Mouse (Mus musculus) CD4-positive, CD25-positive, alpha-beta regulatory T cell, adult 2 months (primary cell): Measurements from ENCODE around the gene Pgm1.

ENCODE experiments used
- DNase-seq: peaks from one replicate; pipeline ENCODE4 v3.0.0-alpha.2; 2012; ENCODE audit warnings: low read depth, low spot score

Pgm1 gene

DNA sequence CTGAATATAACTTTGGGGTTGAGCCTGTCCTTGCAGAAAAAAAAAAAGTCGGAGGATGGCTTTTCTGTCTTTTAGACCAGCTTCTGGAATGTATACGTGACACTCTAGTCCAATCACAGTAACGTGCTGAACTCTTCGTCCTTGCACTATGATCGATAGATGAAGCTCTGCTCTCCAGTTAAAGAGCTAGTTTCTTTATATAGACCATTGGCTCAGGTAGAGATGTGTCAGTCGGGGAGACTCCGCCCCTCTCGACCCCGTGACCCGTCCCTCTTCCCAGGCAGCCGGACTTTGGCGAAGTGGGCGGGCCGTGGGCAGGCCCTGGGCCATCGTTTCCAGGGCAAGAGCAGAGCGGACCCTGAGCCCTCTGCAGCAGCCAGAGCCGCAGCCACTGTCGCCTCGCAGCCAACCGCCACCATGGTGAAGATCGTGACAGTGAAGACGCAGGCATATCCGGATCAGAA lies at the start of gene Pgm1:
Gene Pgm1, plus strand, starts transcription at position 266 of the 464 bp plus-strand sequence.
- peak; percentile 82 for DNase-seq

DNA sequence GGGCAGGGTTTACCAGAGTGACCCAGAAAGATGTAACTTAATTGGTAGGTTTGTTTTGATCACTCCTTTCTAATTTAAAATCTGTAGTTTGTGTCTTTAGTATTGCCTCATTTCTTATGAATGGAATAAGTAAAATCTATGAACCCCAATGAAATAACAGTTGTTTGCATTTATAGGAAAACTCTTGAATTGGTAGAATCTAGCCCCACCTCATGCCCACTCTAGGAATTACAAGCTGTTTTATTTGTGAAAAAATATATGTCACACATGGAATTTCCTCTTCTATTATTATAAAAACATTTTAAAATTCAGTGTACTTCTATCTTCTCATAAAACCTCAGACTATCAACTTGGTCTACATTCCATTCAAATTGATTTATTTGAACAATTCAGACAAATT lies 47.3 kb upstream of the Pgm1 start:
- peak; percentile 51 for DNase-seq

DNA sequence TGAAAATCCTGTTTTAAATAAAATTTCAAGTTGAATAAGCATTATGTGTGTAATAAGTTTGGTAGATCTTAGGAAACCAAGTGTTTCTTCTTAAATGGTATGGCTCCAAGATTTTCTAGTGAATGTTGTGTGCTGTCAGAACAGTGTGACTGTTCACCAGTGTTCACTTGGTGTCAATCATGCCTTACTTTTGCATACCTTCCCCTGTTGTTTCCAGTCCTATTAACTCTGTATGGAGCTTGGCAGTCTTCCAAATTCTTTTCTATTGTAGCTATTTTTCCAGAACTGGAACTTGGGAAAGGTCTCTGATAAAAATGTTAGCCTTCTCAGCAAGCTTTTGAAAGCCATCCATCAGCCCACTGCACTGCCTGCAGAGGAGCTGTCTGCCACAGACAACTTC lies 46.8 kb upstream of the Pgm1 start:
- DNase-seq: no peak

DNA sequence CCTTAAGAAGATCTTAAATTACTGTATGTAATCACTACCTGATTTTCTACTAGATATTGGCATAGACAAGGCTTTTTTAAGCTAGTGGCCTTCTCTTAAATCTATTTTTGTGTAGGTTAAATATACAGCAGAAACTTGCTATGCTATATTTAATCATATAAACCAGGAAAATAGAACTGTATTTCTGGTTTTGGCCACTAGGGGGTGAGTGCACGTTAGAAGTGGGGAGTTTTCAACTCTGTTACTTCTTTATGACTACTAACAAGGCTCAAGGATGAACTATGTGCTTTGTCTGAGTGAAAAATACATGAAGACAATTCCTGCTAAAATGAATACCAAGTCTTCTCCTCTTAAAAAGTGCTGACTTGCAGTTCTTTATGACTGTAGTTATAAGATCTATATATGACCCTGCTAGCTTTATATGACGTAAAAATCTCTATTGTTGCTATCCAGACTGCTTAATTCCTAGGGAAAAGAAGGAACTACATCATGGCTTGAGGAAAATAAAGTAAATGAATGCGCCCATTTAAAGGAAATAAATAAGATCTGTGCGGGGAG lies 15.2 kb upstream of the Pgm1 start:
- DNase-seq: peak; percentile 67

DNA sequence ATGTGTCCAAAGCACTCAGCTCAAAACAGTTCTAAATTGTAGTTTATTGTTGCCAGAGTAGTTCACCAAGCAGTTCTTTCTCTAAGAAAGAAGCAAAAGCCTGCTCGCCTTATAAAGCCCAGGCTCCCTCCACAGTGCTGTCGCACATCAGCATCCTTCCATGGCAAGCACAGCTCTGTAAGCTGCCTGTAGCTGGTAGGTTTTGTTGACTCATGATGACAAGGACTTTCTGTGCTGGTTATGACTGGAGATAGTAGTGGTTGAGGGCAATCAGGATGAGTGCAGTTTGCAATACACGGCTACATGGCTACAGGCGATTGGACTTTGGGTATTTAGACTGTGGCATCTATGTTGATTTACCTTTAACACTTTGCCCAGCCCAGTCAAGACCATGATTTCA lies 2.8 kb upstream of the Pgm1 start:
- no peak for DNase-seq

DNA sequence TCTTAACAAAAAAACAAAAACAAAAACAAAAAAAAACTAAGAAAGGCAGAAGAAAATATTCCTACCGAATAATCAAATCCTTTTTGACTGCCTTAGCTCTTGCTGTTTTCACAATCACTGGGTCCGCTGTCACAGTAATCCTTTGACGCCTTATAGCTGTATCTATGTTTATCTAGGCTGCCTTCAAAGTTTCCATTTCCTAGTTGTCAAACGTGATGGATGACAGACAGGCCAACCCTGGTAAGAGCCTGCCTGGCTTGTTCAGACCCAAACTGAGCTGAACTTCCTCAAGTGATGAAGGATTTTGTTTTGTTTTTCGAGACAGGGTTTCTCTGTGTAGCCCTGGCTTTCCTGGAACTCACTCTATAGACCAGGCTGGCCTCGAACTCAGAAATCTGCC lies 693 bp upstream of the Pgm1 start:
- DNase-seq: peak; percentile 23

DNA sequence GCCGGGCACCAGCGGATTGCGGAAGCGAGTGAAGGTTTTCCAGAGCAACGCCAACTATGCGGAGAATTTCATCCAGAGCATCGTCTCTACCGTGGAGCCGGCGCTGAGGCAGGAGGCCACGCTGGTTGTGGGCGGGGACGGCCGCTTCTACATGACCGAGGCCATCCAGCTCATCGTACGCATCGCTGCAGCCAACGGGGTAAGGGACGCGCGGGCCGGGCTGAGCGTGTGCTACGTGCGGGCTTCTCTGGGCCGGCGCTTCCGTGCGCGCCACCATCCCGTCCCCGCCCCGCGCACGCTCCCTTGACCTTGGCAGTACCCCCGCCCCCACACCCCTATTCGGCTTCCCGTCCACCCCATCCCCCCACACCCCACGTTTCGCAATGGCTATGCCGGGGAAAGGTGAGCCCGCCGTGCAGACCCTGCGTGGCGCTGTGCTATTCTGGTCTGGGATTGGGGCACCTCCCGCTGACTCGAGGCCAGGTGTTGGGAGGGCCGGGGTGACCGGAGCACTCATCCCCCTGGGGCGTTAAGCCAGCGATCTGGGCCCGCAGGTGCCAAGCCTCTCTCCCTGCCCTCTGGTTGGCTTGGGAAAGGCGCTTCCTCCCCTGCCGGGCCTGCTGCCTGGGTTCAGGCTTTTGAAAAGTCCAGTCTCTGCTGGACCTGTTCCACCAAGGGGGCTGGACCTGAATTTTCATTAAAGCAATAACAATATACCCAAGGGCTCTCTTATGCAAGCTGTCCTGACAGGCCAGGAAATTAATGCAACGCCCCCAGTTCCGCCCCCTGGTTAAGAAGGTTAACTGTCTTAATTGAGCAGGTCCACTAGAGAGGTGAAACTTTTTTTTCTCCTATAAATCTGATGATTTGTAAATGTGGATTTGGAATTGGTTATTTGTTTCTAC lies 651 bp downstream of the Pgm1 start, which contains the start of gene Itgb3bp:
Gene Itgb3bp, minus strand, starts transcription at position 201 of the 905 bp plus-strand sequence.
- DNase-seq: peak; percentile 79

DNA sequence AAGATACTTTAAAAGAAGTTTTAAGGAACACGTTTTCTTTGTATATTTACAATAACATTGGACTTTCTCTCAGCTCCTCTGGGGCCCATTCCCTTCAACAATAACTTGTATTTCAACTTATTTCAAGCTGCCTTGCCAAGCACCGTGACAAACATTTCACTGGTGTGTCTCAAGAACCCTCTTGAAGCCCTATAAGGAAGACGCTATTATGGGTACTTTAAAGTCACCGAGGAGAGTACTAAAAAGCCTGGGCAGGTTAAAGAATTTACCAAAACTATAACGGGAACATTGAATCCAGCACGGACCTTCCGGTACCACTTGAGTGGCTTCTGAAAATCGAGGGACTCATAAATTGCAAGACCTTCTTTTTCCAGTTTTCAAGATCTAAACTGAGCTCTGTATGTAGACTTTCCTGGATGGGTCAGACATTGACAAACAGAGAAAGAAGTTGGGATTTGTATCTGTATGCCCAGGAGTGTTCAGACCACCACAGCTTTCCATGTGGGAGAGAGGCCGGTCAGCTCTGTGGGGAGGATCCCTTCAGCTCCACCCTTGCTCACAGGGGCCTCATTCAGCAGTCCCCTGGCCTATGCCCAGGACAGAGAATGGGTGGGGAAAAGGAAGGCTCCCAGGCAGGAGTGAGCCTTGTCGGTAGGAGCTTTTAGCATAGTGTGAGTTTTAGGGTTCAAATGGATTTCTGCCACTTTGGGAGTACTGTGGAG lies 1.5 kb downstream of the Pgm1 start:
- DNase-seq: no peak

DNA sequence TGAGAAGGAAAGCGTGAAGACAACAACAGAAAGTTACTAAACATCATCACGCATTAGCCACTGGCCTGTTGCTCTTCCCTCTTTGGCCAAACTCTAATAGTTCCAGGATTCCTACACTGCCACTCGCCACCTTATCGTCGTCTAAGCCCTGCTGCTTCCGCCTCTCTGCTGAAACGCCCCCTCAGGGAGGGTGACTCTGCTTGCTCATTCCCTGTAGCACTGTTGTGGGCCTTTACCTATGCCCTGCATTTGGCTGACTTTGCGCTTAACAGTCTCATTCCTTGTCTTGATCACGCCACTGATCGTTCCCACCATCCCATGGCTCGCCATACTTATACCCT lies 2.0 kb downstream of the Pgm1 start:
- no peak for DNase-seq

DNA sequence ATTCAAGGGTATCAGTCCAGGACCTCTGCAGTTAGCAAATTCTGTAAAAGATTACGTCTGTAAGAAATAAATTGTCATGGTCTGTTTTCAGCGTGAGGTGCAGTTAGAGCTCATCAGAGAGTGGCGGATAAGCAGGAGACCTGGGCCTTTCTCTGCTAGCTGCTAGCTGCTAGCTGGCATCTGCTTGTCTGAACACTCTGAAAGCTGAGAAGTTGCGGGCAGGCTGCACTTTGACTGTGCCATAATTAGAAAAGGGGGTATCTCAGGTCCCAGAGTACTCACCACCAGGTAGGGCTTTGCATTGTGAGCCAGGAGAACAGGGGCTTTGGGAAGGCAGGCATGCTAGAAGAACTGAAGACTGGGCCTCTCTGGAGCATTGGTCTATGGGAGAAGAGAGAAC lies 2.6 kb downstream of the Pgm1 start:
- no peak for DNase-seq

DNA sequence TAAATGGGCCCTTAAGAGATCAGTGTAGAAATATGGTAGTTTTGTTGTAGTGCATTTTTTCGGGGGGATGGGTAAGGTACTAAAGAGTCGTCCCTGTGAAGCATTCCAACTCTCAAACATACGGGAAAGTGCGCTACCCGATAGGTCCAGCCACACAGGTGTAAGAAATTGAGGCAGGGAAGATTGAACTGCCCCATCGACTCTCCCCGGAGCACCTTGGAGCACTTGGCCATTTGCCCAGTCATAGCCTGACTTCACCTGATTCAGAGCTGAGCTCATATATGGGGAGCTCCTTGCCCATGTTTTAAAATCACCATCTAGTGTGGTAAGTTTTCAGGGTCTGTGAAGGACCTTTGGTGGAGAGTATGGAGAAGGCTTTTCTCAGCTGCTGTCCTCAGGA lies 5.6 kb downstream of the Pgm1 start:
- DNase-seq: no peak

DNA sequence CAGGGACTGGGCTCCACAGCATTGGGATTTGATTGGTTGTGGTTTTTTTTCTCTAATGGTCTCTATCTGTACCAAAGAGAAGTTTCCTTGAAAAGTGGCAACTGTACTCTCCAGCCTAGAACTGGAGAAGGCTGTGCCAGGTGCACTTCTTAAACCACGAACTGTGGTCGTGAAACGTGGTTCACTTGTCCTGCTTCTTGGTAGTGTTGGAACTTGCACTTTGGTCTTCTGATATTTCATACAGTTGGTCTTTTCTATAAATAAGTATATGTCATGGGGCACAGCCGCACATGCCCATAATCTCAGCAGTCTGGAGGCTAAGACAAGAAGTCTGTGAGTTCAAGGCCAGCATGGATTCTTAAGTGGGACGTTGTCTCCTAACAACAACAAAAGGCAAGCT lies 7.1 kb downstream of the Pgm1 start:
- DNase-seq: no peak

DNA sequence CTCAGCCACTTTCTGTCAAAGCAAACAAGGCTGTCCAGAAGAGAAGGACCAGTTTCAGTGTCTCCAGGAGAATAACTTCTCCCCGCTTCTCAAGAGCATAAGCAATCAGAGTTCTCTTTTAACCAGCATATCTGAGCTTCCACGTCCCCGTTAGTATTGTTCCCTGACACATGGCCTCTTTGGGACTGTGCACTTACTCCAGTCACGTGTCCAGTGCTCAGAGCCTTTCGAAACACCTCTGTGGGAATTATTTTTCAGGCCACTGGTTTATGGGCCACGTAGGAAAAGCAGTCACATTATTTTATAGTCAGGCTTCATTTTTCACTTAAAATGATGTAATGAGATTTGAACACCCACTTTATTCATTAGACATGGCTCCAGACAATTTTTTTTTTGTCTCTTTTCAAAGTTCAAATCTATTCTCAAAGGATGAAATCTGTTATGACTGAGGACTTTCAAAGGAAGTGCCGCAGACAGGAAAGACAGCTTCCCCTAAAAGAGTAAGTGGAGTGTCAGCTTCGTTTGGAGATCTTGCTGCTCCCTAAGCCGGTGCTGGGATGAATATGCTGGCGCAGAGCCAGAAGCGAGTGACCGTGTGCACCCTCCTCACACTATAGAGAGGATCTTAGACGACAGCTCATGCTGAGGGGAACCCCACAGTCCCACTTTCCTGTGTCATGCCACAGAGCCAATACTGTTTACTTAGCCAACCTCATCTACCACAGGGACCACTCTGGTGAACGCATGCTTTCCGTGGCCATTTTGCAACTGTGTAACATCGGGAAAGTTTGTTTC lies 10.7 kb downstream of the Pgm1 start:
- no peak for DNase-seq

DNA sequence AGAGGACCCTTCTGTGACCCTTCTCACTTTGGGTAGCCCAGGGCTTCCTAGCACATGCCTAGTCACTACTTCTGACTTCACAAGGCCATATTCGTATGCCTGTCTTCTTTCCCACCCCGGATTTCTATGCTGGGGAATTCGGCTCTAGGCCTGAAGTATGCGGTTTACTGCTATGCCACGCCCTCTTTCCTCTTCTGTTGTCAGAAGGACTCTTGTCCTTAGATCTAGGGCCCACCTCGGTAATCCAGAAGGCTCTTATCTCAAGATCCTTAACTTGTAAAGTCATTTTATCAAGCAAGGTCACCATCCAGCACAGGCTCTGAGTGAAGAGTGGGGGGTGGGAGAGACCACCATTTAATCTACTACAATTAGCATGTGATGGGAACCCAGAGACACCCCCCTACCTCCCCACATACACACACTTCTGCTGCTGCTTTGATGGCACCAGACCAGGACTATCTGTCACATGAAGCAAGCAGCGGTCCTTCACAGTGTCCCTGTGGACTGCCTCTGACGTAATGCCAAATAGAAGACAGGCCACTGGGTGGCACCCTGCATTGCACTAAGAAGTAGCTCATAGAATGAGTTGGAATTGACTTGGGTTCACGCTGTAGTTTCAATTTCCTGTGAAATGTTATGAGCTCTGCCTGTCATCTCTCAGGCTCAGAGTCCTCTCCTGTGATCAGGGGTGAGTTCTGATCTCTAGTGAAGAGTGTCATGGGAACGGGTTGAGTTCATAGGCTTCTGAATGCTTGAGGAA lies 12.6 kb downstream of the Pgm1 start:
- DNase-seq: peak; percentile 59

DNA sequence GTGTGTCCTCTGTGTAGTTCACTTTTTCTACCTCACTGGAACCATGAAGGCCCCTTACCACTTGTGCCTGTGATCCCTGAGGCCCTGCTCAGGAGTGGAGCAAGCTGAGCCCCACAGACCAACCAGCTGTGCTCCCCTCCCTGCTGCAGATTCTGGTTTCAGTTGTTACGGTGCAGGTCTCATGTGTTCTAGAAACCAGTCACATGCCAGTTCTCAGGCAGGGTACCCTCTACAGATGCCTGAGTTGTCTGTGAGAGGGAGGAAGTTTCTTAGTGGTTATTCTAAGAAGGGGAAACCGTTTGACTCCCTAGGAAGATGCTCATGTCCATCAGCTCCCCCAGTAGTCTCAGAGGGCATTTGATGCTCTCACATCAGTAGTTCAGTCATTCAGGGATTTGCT lies 15.4 kb downstream of the Pgm1 start:
- DNase-seq: no peak

DNA sequence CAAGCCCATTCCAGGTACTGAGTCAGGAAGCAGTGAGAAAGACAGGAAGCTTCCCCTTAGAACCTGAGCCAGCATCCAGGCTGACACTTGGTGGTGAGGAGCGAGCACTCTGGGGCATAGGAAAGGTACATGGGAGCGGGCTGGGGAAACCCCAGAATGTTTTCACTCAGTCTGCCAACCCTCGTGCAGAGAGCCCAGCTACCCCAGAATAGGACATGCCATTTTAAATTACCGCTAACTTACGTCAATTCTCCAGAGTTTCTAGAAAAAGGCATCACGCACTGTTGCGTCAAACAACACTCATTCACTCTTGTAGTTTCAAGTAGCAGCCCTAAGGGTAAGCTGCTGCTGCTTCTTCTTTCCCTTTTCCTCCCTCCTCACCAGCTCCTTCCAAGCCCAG lies 15.8 kb downstream of the Pgm1 start:
- DNase-seq: no peak

DNA sequence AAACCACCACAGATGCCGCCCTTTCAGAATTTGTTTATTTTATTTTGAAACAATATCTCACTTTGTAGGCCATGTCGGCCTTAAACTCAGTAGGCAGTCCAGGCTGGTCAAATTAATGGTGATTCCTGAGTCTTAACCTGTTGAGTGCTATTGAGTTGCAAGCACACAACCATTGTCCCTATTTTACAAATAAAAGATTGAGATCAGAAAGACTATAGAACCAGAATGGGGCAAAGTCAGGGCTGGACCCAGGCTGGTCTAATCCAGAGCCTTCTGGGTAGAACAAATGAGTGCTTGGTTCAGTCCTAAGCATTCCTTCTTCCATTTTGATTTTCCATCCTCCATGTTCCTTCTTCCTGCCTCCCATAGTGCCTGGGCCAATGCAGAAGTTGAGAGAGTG lies 17.3 kb downstream of the Pgm1 start:
- no peak for DNase-seq

DNA sequence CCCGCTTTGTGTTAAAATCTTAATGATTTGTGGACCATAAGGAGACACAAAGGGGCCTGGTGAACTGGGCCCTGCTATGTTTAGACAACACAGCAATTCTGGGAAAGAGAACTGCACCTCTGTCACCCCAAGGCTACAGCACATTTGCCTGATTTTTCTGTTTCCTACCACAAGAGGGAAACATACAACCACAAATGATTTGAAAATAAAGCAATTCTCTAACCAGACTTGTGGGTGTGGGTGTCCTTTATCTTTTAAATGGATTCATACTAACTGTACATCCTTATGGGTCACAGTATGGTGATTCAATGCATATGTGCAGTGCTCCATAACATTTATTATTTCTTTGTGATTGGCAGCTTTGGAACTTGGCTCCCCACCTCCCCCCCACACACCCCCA lies 18.0 kb downstream of the Pgm1 start:
- DNase-seq: peak; percentile 52

DNA sequence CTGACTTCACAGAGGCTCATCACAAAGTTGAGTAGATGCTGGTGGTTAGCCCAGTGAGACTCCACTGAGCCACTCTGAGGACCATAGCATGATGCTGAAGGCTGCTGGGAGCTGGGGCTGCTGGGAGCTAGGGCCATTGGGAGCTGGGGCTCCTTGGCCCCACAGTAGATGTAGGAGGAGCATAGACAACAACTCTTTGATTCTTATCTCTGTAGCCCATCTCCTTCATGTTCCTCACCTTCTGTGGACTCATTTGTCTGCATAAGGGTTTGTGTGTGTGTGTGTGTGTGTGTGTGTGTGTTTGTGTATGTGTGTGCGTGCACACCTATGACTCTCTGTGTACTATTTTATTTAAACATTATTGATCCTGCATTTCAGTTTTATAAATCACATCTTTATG lies 18.7 kb downstream of the Pgm1 start:
- DNase-seq: peak; percentile 9

DNA sequence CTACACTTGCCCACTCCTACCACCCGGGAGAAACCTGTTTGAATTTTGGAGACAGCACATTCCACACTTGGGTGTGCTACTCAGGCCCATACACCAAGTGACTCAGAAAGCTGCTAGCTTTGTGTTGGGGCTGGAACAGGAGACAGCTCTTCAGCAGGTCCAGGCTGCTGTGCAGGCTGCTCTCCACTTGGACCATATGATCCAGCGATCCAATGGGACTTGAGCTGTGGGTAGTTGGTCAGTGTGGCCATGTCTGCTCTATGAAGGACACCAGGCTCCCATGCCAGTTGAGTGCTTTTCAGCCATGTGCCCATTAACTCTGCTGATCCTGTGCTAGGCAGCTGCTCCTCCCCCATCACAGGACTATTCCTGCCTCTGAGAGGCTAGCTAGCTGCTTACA lies 24.7 kb downstream of the Pgm1 start:
- DNase-seq: no peak

DNA sequence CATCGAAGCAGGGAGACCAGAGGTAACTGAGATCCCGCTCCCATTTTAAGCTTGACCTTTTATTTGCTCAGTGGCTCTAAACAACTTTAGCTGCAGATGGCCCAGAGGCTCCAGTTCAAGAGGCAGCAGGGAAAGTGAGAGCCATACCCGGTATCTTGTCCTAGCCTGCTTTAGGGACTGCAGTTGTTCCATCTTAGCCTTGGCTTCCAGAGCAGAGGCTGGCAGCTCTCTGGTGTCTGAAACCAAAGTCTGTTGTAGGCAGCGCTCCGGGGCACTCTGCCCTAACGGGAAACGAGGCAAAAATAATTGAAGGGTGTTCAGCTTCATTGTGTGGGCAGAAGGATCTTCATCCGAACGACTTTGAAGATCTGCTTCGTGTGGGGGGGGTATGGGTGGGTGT lies 26.2 kb downstream of the Pgm1 start:
- DNase-seq: no peak
